Mouse (Mus musculus) myocyte (in vitro differentiated cells): ENCODE measurements around the gene Tmem175.

Source experiments
- CEBPB ChIP-seq: IDR thresholded peaks from 2 replicates; pipeline ENCODE4 v1.6.1; 2011; ENCODE audit warnings: mild to moderate bottlenecking, moderate library complexity; ENCODE audit not compliant: poor library complexity, insufficient read depth, severe bottlenecking
- E2F4 ChIP-seq: IDR thresholded peaks from one replicate; pipeline ENCODE4 v1.6.1; 2011; ENCODE audit warnings: mild to moderate bottlenecking, control low read depth, moderate library complexity; ENCODE audit not compliant: insufficient read depth
- MAX ChIP-seq: IDR thresholded peaks from one replicate; pipeline ENCODE4 v1.6.1; 2011; ENCODE audit warnings: low read depth, mild to moderate bottlenecking, control low read depth
- MYOD1 ChIP-seq, 3 experiments: IDR thresholded peaks; one replicate each; pipeline ENCODE4 v1.6.1; 2011; ENCODE audit warnings: control low read depth in 2 of 3, low read depth in 2 of 3, mild to moderate bottlenecking in 2 of 3, moderate library complexity in 1 of 3; ENCODE audit not compliant: insufficient read length in 2 of 3, control insufficient read depth in 1 of 3
- MYOG ChIP-seq, 3 experiments: IDR thresholded peaks; one replicate each; pipeline ENCODE4 v1.6.1; 2011; ENCODE audit warnings: control low read depth in 2 of 3, low read depth in 2 of 3, mild to moderate bottlenecking in 2 of 3; ENCODE audit not compliant: insufficient read length in 2 of 3, control insufficient read depth in 1 of 3, insufficient read depth in 1 of 3
- POLR2A ChIP-seq: IDR thresholded peaks from one replicate; pipeline ENCODE4 v1.6.1; 2011; ENCODE audit warnings: low read depth, mild to moderate bottlenecking, control low read depth, moderate library complexity; ENCODE audit not compliant: insufficient read length
- POLR2AphosphoS2 ChIP-seq: IDR thresholded peaks from one replicate; pipeline ENCODE4 v1.6.1; 2011; ENCODE audit warnings: low read depth, control low read depth; ENCODE audit not compliant: insufficient read length
- REST ChIP-seq: IDR thresholded peaks from one replicate; pipeline ENCODE4 v1.6.1; 2011; ENCODE audit warnings: mild to moderate bottlenecking, control low read depth, moderate library complexity; ENCODE audit not compliant: insufficient read depth, insufficient read length
- SRF ChIP-seq: IDR thresholded peaks from one replicate; pipeline ENCODE4 v1.6.1; 2011; ENCODE audit warnings: low read depth; ENCODE audit not compliant: control insufficient read depth, insufficient read length
- TCF12 ChIP-seq: IDR thresholded peaks from one replicate; pipeline ENCODE4 v1.6.1; 2011; ENCODE audit warnings: mild to moderate bottlenecking, control low read depth; ENCODE audit not compliant: poor library complexity, insufficient read depth, severe bottlenecking
- TCF3 ChIP-seq: IDR thresholded peaks from one replicate; pipeline ENCODE4 v1.6.1; 2011; ENCODE audit warnings: low read depth, control low read depth; ENCODE audit not compliant: insufficient read length
- USF1 ChIP-seq: IDR thresholded peaks from one replicate; pipeline ENCODE4 v1.6.1; 2011; ENCODE audit warnings: low read depth, mild to moderate bottlenecking, control low read depth, moderate library complexity

DNA sequence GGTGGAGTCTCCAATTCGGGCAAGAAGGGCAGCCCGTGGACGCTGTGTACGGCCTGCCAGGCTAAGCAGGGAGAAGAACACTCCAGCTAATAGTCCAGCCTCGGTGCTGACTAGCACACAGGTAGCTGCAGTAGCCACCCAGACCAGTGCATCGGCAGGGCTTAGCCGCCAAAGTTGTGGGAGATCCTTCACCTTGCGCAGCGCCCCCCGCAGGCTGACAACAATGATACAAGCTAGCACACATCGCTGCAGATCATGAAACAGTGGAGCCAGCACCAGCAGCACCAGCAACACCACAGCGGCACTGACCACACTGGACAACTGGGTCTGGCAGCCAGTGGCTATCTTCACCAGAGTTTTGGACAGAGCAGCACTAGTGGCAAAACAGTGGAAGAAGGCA, 42.2 kb downstream of the Tmem175 start:
- TF ChIP-seq TCF12 = no peak
- TF ChIP-seq POLR2A = no peak
- TF ChIP-seq E2F4 = no peak
- no peak for TF ChIP-seq MAX
- no peak for TF ChIP-seq CEBPB
- no peak for TF ChIP-seq POLR2AphosphoS2
- no peak for TF ChIP-seq USF1
- no peak for TF ChIP-seq MYOG (IDR thresholded peaks at IDR 0.05; ENCODE audit: control insufficient read depth in 1 of 3, insufficient read depth in 1 of 3, insufficient read length in 2 of 3, low read depth in 2 of 3)
- no peak for TF ChIP-seq REST
- no peak for TF ChIP-seq MYOD1 (IDR thresholded peaks at IDR 0.05; ENCODE audit: control insufficient read depth in 1 of 3, insufficient read length in 2 of 3, low read depth in 2 of 3)
- no peak for TF ChIP-seq SRF
- no peak for TF ChIP-seq TCF3
